8 mouse cellular contexts compared by ENCODE assay signal in genomic region chr3:107333381-107334201, GRCm38 (mm10). TPM values are rescaled to one million over a fixed set of nuclear protein-coding genes. Genes with fewer than 3 reads are reported as not detected.
DNase-seq lines count a peak whose midpoint lies in the region; ATAC-seq and TF ChIP-seq lines count a peak whose summit lies in the region.

TSS of gene Rbm15 (minus strand) at chr3:107333673.

- H3K27ac ChIP-seq in ES-E14 (ENCODE audit: insufficient read depth, low read depth, low read length, poor library complexity, severe bottlenecking) = peak within 1 kb of the TSS; percentile 96
- peak within 1 kb of the TSS; percentile 95 for H3K27ac ChIP-seq in forebrain, embryonic 15.5 days (replicated peaks)

- peak; percentile 99 for DNase-seq in ES-E14 (ENCODE audit: low read depth, low spot score)
- DNase-seq in cerebellum, adult 11-12 months = peak; percentile 97
- DNase-seq in heart, postnatal 25 days (ENCODE audit: low spot score) = peak; percentile 95
- DNase-seq in layer of hippocampus, adult 18-20 months (ENCODE audit: low spot score in 2 of 2) = peak; percentile 96 to 100
- peak; percentile 93 for DNase-seq in lung, adult 2 months
- peak; percentile 90 to 96 for DNase-seq in thymus, adult 18-20 months

- peaks cover 24% of the 10 kb centered on the region for H3K36me3 ChIP-seq in ES-E14 (ENCODE audit: control insufficient read depth, insufficient read depth, low read length, poor library complexity, severe bottlenecking)
- H3K36me3 ChIP-seq in forebrain, embryonic 15.5 days = peaks cover 14% of the 10 kb centered on the region

- peak; percentile 96 for ATAC-seq in forebrain, embryonic 15.5 days (replicated peaks)
- ATAC-seq in neutrophil, adult 5-6 weeks (ENCODE audit: extremely low read depth, insufficient number of reproducible peaks, low FRiP score, poor library complexity, severe bottlenecking) = peak; percentile 80

- no peaks in the 10 kb centered on the region for H3K27me3 ChIP-seq in forebrain, embryonic 15.5 days

- peak; percentile 91 for TF ChIP-seq POLR2A in lung, adult 2 months (IDR thresholded peaks at IDR 0.05; ENCODE audit: borderline replicate concordance, extremely low read depth, low read depth, low read length)

- H3K9me3 ChIP-seq in ES-E14 (ENCODE audit: control insufficient read depth, insufficient read depth, low read depth, low read length) = no peaks in the 10 kb centered on the region
- H3K9me3 ChIP-seq in forebrain, embryonic 15.5 days = no peaks in the 10 kb centered on the region

- in situ Hi-C loops in ES-E14 (cut with MboI; ENCODE audit: low sequenced_read_pairs in 2 of 2, unreplicated experiment in 2 of 2) = no loop called here

- peaks cover 8 to 12% of the 10 kb centered on the region in 2 experiments for H3K4me1 ChIP-seq in ES-E14 (ENCODE audit: control insufficient read depth in 2 of 2, insufficient read depth in 2 of 2, low read length in 2 of 2, poor library complexity in 1 of 2)
- H3K4me1 ChIP-seq in forebrain, embryonic 15.5 days = peaks cover 41% of the 10 kb centered on the region
- H3K4me1 ChIP-seq in lung, adult 2 months (ENCODE audit: control insufficient read depth, insufficient read depth, low read length) = peaks cover 15% of the 10 kb centered on the region

- peak within 1 kb of the TSS; percentile 93 for H3K4me2 ChIP-seq in forebrain, embryonic 15.5 days (replicated peaks)

- intact Hi-C loops in heart, postnatal 25 days (cut with DNase I) = no loop called here

- H3K9ac ChIP-seq in ES-E14 (ENCODE audit: insufficient read depth, low read depth, low read length, poor library complexity, severe bottlenecking) = peak within 1 kb of the TSS; percentile 99
- H3K9ac ChIP-seq in forebrain, embryonic 15.5 days (replicated peaks) = peak within 1 kb of the TSS; percentile 90

- under 1% methylated on average over 62 of the region's 62 CpGs for WGBS in forebrain, embryonic 15.5 days
- WGBS in lung, adult 2 months = 1% methylated on average over 62 of the region's 62 CpGs

- TF ChIP-seq CTCF in lung, adult 2 months (IDR thresholded peaks at IDR 0.05; ENCODE audit: insufficient read depth, low read length) = no peak

- H3K4me3 ChIP-seq in ES-E14 (ENCODE audit: insufficient read depth in 1 of 2, low read depth in 1 of 2, low read length in 2 of 2, poor library complexity in 1 of 2, severe bottlenecking in 1 of 2) = peak within 1 kb of the TSS; percentile 98 to 99
- H3K4me3 ChIP-seq in forebrain, embryonic 15.5 days = peak within 1 kb of the TSS; percentile 81
- peak within 1 kb of the TSS; percentile 92 for H3K4me3 ChIP-seq in lung, adult 2 months (replicated peaks; ENCODE audit: extremely low read depth, low read depth, low read length)

TF ChIP-seq in ES-E14, 5 proteins besides CTCF, POLR2A, EP300 and RAD21:
- TF ChIP-seq HCFC1 (IDR thresholded peaks at IDR 0.05; ENCODE audit: borderline replicate concordance, insufficient read depth, low read length) = no peak; the same call in none of the 2 replicates
- TF ChIP-seq CHD2 (IDR thresholded peaks at IDR 0.05; ENCODE audit: low read depth, low read length) = peak; percentile 98

RNA-seq across cellular contexts. Expression of gene Rbm15, which starts in this region (rescaled TPM):
- 48.5 and 53.8 TPM in 2 replicates for total RNA-seq in ES-E14 (2012; rRNA removed)
- polyA plus RNA-seq in forebrain, embryonic 15.5 days (2015; fragmentation: Nextera tagmentation; extraction: Ambion mirVana) = 9.8 and 10.5 TPM in 2 replicates
- total RNA-seq in heart, postnatal 25 days (2021) = 10 to 100 TPM; 20.5 to 23.7 TPM
- total RNA-seq in layer of hippocampus, adult 18-20 months (2021) = 10 to 100 TPM; 26.2 to 27.1 TPM
- 5.4 and 6.0 TPM in 2 replicates for polyA plus RNA-seq in lung, adult 2 months (2012; rRNA removed)
- total RNA-seq in neutrophil, adult 5-6 weeks (2017) = 32.9 and 36.9 TPM in 2 replicates

Comparison
In these comparisons a context has a peak if more than half of its experiments do, and no peak if none do; other contexts are left out.
1. Peak in every context shown above with its lines: DNase-seq, ATAC-seq, H3K4me3 ChIP-seq and H3K27ac ChIP-seq.